Mouse (Mus musculus): ENCODE measurements at regions not wholly inside any gene's neighbourhood (a gene's known extent, or its start where the extent isn't known, plus 50 kb on each side); places are given as distances from the start of the nearest gene placed in this dataset.

- peak overlapping the region; percentile 17; the same call in 1 of the 2 replicates for H3K4me2 ChIP-seq
- ATAC-seq (ENCODE audit: low FRiP score), result peak; percentile 74
- no peak overlapping the region for H3K4me3 ChIP-seq (replicated peaks)
- no peak overlapping the region for H3K9ac ChIP-seq
- WGBS, result 17% methylated on average over 3 of the region's 3 CpGs
- no peaks in the 10 kb centered on the region for H3K9me3 ChIP-seq
- H3K27me3 ChIP-seq, result no peaks in the 10 kb centered on the region
- peak overlapping the region; percentile 32; the same call in 1 of the 2 replicates for H3K27ac ChIP-seq
- peaks cover 14% of the 10 kb centered on the region; the same call in 1 of the 2 replicates for H3K4me1 ChIP-seq
- H3K36me3 ChIP-seq (replicated peaks), result no peaks in the 10 kb centered on the region
Observed at GRCm38 (mm10) chr13:78642443-78642729, 442.8 kb upstream of the Nr2f1 start.

- no peaks in the 10 kb centered on the region for H3K9me3 ChIP-seq
- H3K4me3 ChIP-seq (replicated peaks), result no peak overlapping the region
- peak; percentile 10; the same call in 1 of the 2 replicates for ATAC-seq (ENCODE audit: low FRiP score)
- H3K9ac ChIP-seq, result no peak overlapping the region
- H3K27me3 ChIP-seq, result no peaks in the 10 kb centered on the region
- peaks cover 14% of the 10 kb centered on the region; the same call in 1 of the 2 replicates for H3K4me1 ChIP-seq
- 48% methylated on average over 5 of the region's 5 CpGs for WGBS
- peak overlapping the region; percentile 32; the same call in 1 of the 2 replicates for H3K27ac ChIP-seq
- peak overlapping the region; percentile 17; the same call in 1 of the 2 replicates for H3K4me2 ChIP-seq
- no peaks in the 10 kb centered on the region for H3K36me3 ChIP-seq (replicated peaks)
Observed at GRCm38 (mm10) chr13:78641687-78642442, 442.3 kb upstream of the Nr2f1 start.

GRCm38 (mm10) chr13:78640340-78640739 is 440.8 kb upstream of the Nr2f1 start:
- Histone ChIP-seq H3K4me3 (replicated peaks) (no peak overlapping the region), H3K4me2 (no peak overlapping the region), H3K9me3 (no peaks in the 10 kb centered on the region), H3K9ac (no peak overlapping the region), H3K4me1 (peaks cover 14% of the 10 kb centered on the region; the same call in 1 of the 2 replicates), H3K27me3 (no peaks in the 10 kb centered on the region), H3K36me3 (replicated peaks) (no peaks in the 10 kb centered on the region), H3K27ac (no peak overlapping the region)
- ATAC-seq (ENCODE audit: low FRiP score), result no peak
- whole genome bisulfite sequencing, result 84% methylated on average over 1 of the region's 1 CpGs

GRCm38 (mm10) chr13:78638462-78638861 is 438.9 kb upstream of the Nr2f1 start:
- no peak overlapping the region for H3K4me3 ChIP-seq (replicated peaks)
- no peaks in the 10 kb centered on the region for H3K36me3 ChIP-seq (replicated peaks)
- peaks cover 11% of the 10 kb centered on the region; the same call in 1 of the 2 replicates for H3K4me1 ChIP-seq
- ATAC-seq (ENCODE audit: low FRiP score), result no peak
- no peaks in the 10 kb centered on the region for H3K27me3 ChIP-seq
- 88% methylated on average over 5 of the region's 5 CpGs for WGBS
- H3K9ac ChIP-seq, result no peak overlapping the region
- no peaks in the 10 kb centered on the region for H3K9me3 ChIP-seq
- no peak overlapping the region for H3K4me2 ChIP-seq
- H3K27ac ChIP-seq, result no peak overlapping the region

- Histone ChIP-seq H3K9me3 (no peaks in the 10 kb centered on the region), H3K27ac (no peak overlapping the region), H3K4me3 (replicated peaks) (no peak overlapping the region), H3K4me1 (peaks cover 7% of the 10 kb centered on the region), H3K27me3 (peaks cover 3% of the 10 kb centered on the region; the same call in 1 of the 2 replicates), H3K4me2 (no peak overlapping the region), H3K9ac (no peak overlapping the region), H3K36me3 (replicated peaks) (no peaks in the 10 kb centered on the region)
- 97% methylated on average over 2 of the region's 2 CpGs for WGBS
- no peak for ATAC-seq (ENCODE audit: low FRiP score)
Observed at GRCm38 (mm10) chr13:78631609-78632008, 432.1 kb upstream of the Nr2f1 start.

GRCm38 (mm10) chr13:78629041-78629727 is 429.6 kb upstream of the Nr2f1 start:
- no peaks in the 10 kb centered on the region for H3K9me3 ChIP-seq
- WGBS, result 15% methylated on average over 10 of the region's 10 CpGs
- peak; percentile 71; the same call in 1 of the 2 replicates for ATAC-seq (ENCODE audit: low FRiP score)

GRCm38 (mm10) chr13:78623652-78624051 is 424.1 kb upstream of the Nr2f1 start:
- 87% methylated on average over 2 of the region's 2 CpGs for WGBS
- no peaks in the 10 kb centered on the region for H3K4me1 ChIP-seq
- H3K36me3 ChIP-seq (replicated peaks), result no peaks in the 10 kb centered on the region
- no peak overlapping the region for H3K9ac ChIP-seq
- no peak overlapping the region for H3K4me3 ChIP-seq (replicated peaks)
- peaks cover 4% of the 10 kb centered on the region for H3K27me3 ChIP-seq
- ATAC-seq (ENCODE audit: low FRiP score), result no peak
- H3K27ac ChIP-seq, result no peak overlapping the region
- no peak overlapping the region for H3K4me2 ChIP-seq
- H3K9me3 ChIP-seq, result no peaks in the 10 kb centered on the region

More at GRCm38 (mm10) chr13:78629041-78629727, 429.6 kb upstream of the Nr2f1 start:
- peaks cover 7% of the 10 kb centered on the region; the same call in 1 of the 2 replicates for H3K27me3 ChIP-seq
- H3K4me3 ChIP-seq (replicated peaks), result no peak overlapping the region
- no peaks in the 10 kb centered on the region for H3K36me3 ChIP-seq (replicated peaks)
- no peak overlapping the region for H3K9ac ChIP-seq
- H3K4me2 ChIP-seq, result no peak overlapping the region
- peaks cover 7% of the 10 kb centered on the region for H3K4me1 ChIP-seq
- H3K27ac ChIP-seq, result no peak overlapping the region

GRCm38 (mm10) chr13:78602861-78603211 is 403.3 kb upstream of the Nr2f1 start:
- no peaks in the 10 kb centered on the region for H3K36me3 ChIP-seq (replicated peaks)

GRCm38 (mm10) chr13:78602211-78602860 is 402.8 kb upstream of the Nr2f1 start:
- peak; percentile 94 for ATAC-seq (ENCODE audit: low FRiP score)
- H3K27ac ChIP-seq, result peak overlapping the region; percentile 56; the same call in 1 of the 2 replicates
- H3K9ac ChIP-seq, result no peak overlapping the region
- H3K9me3 ChIP-seq, result no peaks in the 10 kb centered on the region
- H3K4me1 ChIP-seq, result no peaks in the 10 kb centered on the region
- no peaks in the 10 kb centered on the region for H3K36me3 ChIP-seq (replicated peaks)
- no peak overlapping the region for H3K4me3 ChIP-seq (replicated peaks)
- WGBS, result 57% methylated on average over 6 of the region's 6 CpGs
- no peak overlapping the region for H3K4me2 ChIP-seq
- no peaks in the 10 kb centered on the region for H3K27me3 ChIP-seq

More at GRCm38 (mm10) chr13:78602861-78603211, 403.3 kb upstream of the Nr2f1 start:
- no peak overlapping the region for H3K4me2 ChIP-seq
- H3K27ac ChIP-seq, result no peak overlapping the region
- H3K4me1 ChIP-seq, result no peaks in the 10 kb centered on the region
- no peak; the same call in 1 of the 2 replicates for ATAC-seq (ENCODE audit: low FRiP score)
- 94% methylated on average over 1 of the region's 1 CpGs for WGBS
- H3K4me3 ChIP-seq (replicated peaks), result no peak overlapping the region
- H3K27me3 ChIP-seq, result no peaks in the 10 kb centered on the region
- H3K9ac ChIP-seq, result no peak overlapping the region
- no peaks in the 10 kb centered on the region for H3K9me3 ChIP-seq

GRCm38 (mm10) chr13:78580863-78581595 is 381.5 kb upstream of the Nr2f1 start:
- ATAC-seq (ENCODE audit: low FRiP score), result peak; percentile 89
- no peak overlapping the region for H3K9ac ChIP-seq
- H3K4me2 ChIP-seq, result no peak overlapping the region
- no peaks in the 10 kb centered on the region for H3K9me3 ChIP-seq
- H3K4me1 ChIP-seq, result peaks cover 36% of the 10 kb centered on the region
- no peaks in the 10 kb centered on the region for H3K36me3 ChIP-seq (replicated peaks)
- H3K27ac ChIP-seq, result peak overlapping the region; percentile 67
- 3% methylated on average over 7 of the region's 7 CpGs for whole genome bisulfite sequencing
- no peak overlapping the region for H3K4me3 ChIP-seq (replicated peaks)
- H3K27me3 ChIP-seq, result peaks cover 11% of the 10 kb centered on the region; the same call in 1 of the 2 replicates

- no peaks in the 10 kb centered on the region for H3K9me3 ChIP-seq
- no peaks in the 10 kb centered on the region for H3K36me3 ChIP-seq (replicated peaks)
- no peak overlapping the region for H3K4me3 ChIP-seq (replicated peaks)
- peaks cover 13% of the 10 kb centered on the region; the same call in 1 of the 2 replicates for H3K27me3 ChIP-seq
- no peak overlapping the region for H3K9ac ChIP-seq
- no peak overlapping the region for H3K4me2 ChIP-seq
- H3K27ac ChIP-seq, result no peak overlapping the region
- peaks cover 30% of the 10 kb centered on the region for H3K4me1 ChIP-seq
- ATAC-seq (ENCODE audit: low FRiP score), result no peak
- 82% methylated on average over 1 of the region's 1 CpGs for WGBS
Observed at GRCm38 (mm10) chr13:78577497-78577896, 377.9 kb upstream of the Nr2f1 start.
